ENCODE assay signal across 8 mouse cellular contexts in the genomic region with DNA sequence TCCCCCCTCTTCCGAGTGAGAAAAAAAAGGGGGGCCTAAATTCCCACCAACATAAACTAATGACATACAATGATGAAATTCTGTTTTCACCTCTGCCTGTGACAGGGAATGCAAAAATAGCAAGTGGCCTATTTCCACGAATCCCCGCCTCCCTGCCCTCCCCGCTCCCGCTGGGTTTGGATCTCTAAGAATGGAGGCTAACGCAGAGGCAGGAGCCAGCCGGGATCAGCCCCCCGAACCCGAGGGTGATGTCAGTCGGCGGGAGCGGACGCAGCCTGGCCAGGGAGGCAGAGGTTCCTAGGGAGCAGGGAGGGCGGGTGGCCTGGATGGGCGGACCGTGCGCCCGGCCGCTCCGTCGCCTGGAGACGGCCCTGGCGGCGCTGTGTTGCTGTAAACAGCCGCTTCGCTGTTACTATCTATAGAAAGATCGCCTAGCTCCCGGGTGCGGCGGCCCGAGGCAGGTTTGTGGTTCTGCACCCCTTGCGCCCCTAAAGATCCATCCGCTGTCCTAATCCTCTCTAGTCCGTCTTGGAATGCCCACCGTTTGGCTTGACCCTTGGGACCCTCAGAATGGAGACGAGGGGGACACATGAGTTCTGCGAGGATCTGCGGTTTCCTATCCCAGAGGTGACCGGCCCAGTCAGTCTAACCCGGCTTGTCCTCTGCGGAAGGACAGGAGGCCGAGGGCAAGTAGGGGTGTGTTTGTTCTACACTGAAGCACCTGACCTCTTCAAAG. TPM values are rescaled to one million over a fixed set of nuclear protein-coding genes. Genes with fewer than 3 reads are reported as not detected.
DNase-seq lines count a peak whose midpoint lies in the region; ATAC-seq and TF ChIP-seq lines count a peak whose summit lies in the region.

No protein-coding gene starts in this region.

- in situ Hi-C loops in CH12.LX (cut with MboI; ENCODE audit: low pct_ligation_motif_present, low pct_unique_long_range_greater_than_20kb, low sequenced_read_pairs), result no loop called here

- WGBS in forebrain, embryonic 10.5 days, result under 1% methylated on average over 42 of the region's 42 CpGs
- WGBS in lung, embryonic 16.5 days, result 1% methylated on average over 42 of the region's 42 CpGs

- intact Hi-C loops in heart, postnatal 14 days (cut with DNase I), result loop anchor here (5.0 kb wide), 1 partner anchor 35 kb away; no protein-coding TSS in a partner anchor

- no peaks in the 10 kb centered on the region for H3K36me3 ChIP-seq in CH12.LX (replicated peaks in 1 of 2; ENCODE audit: control insufficient read depth in 1 of 2, insufficient read depth in 1 of 2, low read length in 1 of 2)
- no peaks in the 10 kb centered on the region for H3K36me3 ChIP-seq in forebrain, embryonic 10.5 days (replicated peaks)
- H3K36me3 ChIP-seq in lung, embryonic 16.5 days (ENCODE audit: control insufficient read depth, insufficient read depth, low read length), result no peaks in the 10 kb centered on the region

- peaks cover 3 to 20% of the 10 kb centered on the region in 2 experiments; a peak in 3 of 4 replicates for H3K4me1 ChIP-seq in CH12.LX (ENCODE audit: control insufficient read depth in 1 of 2, insufficient read depth in 2 of 2)
- peaks cover 41% of the 10 kb centered on the region for H3K4me1 ChIP-seq in bone marrow macrophage, adult 2 months (ENCODE audit: control insufficient read depth, insufficient read depth, low read length)
- peaks cover 55% of the 10 kb centered on the region for H3K4me1 ChIP-seq in forebrain, embryonic 10.5 days
- peaks cover 27% of the 10 kb centered on the region for H3K4me1 ChIP-seq in lung, embryonic 16.5 days (replicated peaks; ENCODE audit: control insufficient read depth, insufficient read depth, low read length)

- TF ChIP-seq EP300 in CH12.LX (IDR thresholded peaks at IDR 0.05; ENCODE audit: low read length), result no peak

- peaks cover 76% of the 10 kb centered on the region for H3K27me3 ChIP-seq in CH12.LX (replicated peaks)
- H3K27me3 ChIP-seq in forebrain, embryonic 10.5 days (ENCODE audit: poor library complexity, severe bottlenecking), result peaks cover 64% of the 10 kb centered on the region
- peaks cover 18% of the 10 kb centered on the region for H3K27me3 ChIP-seq in lung, embryonic 16.5 days (ENCODE audit: control insufficient read depth, insufficient read depth, low read depth, low read length)

- no peak for TF ChIP-seq CTCF in CH12.LX (conservative IDR thresholded peaks at IDR 0.05 in 1 of 2, IDR thresholded peaks at IDR 0.05 in 1 of 2; ENCODE audit: low read depth in 2 of 2, low read length in 2 of 2)
- no peak for TF ChIP-seq CTCF in bone marrow macrophage, adult 2 months (IDR thresholded peaks at IDR 0.05; ENCODE audit: low read depth, low read length)

- dilution Hi-C loops in CH12.LX (cut with MboI; ENCODE audit: extremely low pct_ligation_motif_present, extremely low pct_unique_long_range_greater_than_20kb, low sequenced_read_pairs), result no loop called here

- peak overlapping the region; percentile 93 for H3K4me2 ChIP-seq in CH12.LX (ENCODE audit: insufficient read depth, low read depth, poor library complexity, severe bottlenecking)
- H3K4me2 ChIP-seq in lung, embryonic 16.5 days (ENCODE audit: low read depth, low read length), result peak overlapping the region; percentile 89

- H3K9me3 ChIP-seq in CH12.LX (replicated peaks; ENCODE audit: low read length), result no peaks in the 10 kb centered on the region
- no peaks in the 10 kb centered on the region for H3K9me3 ChIP-seq in forebrain, embryonic 10.5 days
- no peaks in the 10 kb centered on the region for H3K9me3 ChIP-seq in lung, embryonic 16.5 days (ENCODE audit: control insufficient read depth, low read length)

- H3K9ac ChIP-seq in CH12.LX (ENCODE audit: insufficient read depth, low read depth), result no peak overlapping the region
- peak overlapping the region; percentile 71 for H3K9ac ChIP-seq in lung, embryonic 16.5 days (ENCODE audit: low read length)

- TF ChIP-seq RAD21 in CH12.LX (IDR thresholded peaks at IDR 0.05; ENCODE audit: low read depth, low read length), result no peak

- no peaks in the 10 kb centered on the region for H3K79me2 ChIP-seq in CH12.LX (replicated peaks; ENCODE audit: control insufficient read depth, extremely low read depth, insufficient read depth, poor library complexity, severe bottlenecking)

- H3K4me3 ChIP-seq in CH12.LX (replicated peaks in 1 of 3; ENCODE audit: low read depth in 2 of 3, low read length in 2 of 3, poor library complexity in 1 of 3), result no peak overlapping the region
- peak overlapping the region; percentile 75 for H3K4me3 ChIP-seq in bone marrow macrophage, adult 2 months (ENCODE audit: insufficient read depth, low read length)
- peak overlapping the region; percentile 59 for H3K4me3 ChIP-seq in forebrain, embryonic 10.5 days
- H3K4me3 ChIP-seq in lung, embryonic 16.5 days (ENCODE audit: low read length), result peak overlapping the region; percentile 57

- DNase-seq in CH12.LX (ENCODE audit: extremely low read depth), result no peak
- peak; percentile 79 for DNase-seq in forebrain, embryonic 10.5 days (ENCODE audit: extremely low spot score, low spot score)
- DNase-seq in heart, postnatal 14 days, result peak; percentile 85 to 89
- DNase-seq in layer of hippocampus, adult 18-20 months (ENCODE audit: low spot score in 2 of 2), result peak; percentile 52 to 62
- peak; percentile 35 for DNase-seq in thymus, postnatal 14 days

- TF ChIP-seq POLR2A in CH12.LX (IDR thresholded peaks at IDR 0.05; ENCODE audit: low read depth, low read length), result no peak
- no peak for TF ChIP-seq POLR2A in bone marrow macrophage, adult 2 months (IDR thresholded peaks at IDR 0.05; ENCODE audit: borderline replicate concordance, low read depth, low read length)

- no peak overlapping the region for H3K27ac ChIP-seq in CH12.LX (ENCODE audit: insufficient read depth, low read depth)
- H3K27ac ChIP-seq in bone marrow macrophage, adult 2 months (ENCODE audit: insufficient read depth, low read depth, low read length), result peak overlapping the region; percentile 88
- H3K27ac ChIP-seq in forebrain, embryonic 10.5 days, result peak overlapping the region; percentile 67
- peak overlapping the region; percentile 82 for H3K27ac ChIP-seq in lung, embryonic 16.5 days (ENCODE audit: low read length)

- peak; percentile 80 for ATAC-seq in lung, embryonic 16.5 days (ENCODE audit: low read depth)
- peak; percentile 13; the same call in 1 of the 2 replicates for ATAC-seq in neutrophil, adult 5-6 weeks (ENCODE audit: extremely low read depth, insufficient number of reproducible peaks, low FRiP score, poor library complexity, severe bottlenecking)

TF ChIP-seq in CH12.LX, 34 proteins besides CTCF, POLR2A, EP300 and RAD21:
- TF ChIP-seq CHD1 (IDR thresholded peaks at IDR 0.05; ENCODE audit: low read depth, low read length), result no peak
- no peak for TF ChIP-seq IRF4 (IDR thresholded peaks at IDR 0.05; ENCODE audit: low read depth, low read length)
- no peak for TF ChIP-seq HCFC1 (IDR thresholded peaks at IDR 0.05; ENCODE audit: low read depth, low read length)
- TF ChIP-seq ETS1 (conservative IDR thresholded peaks at IDR 0.05; ENCODE audit: low read depth, low read length), result no peak
- TF ChIP-seq ZKSCAN1 (IDR thresholded peaks at IDR 0.05; ENCODE audit: borderline replicate concordance, low read depth, low read length), result no peak
- TF ChIP-seq TCF12 (IDR thresholded peaks at IDR 0.05; ENCODE audit: low read depth, low read length), result no peak

RNA-seq across cellular contexts. Expression of gene Fos, which starts 1.6 kb away (rescaled TPM):
- total RNA-seq in CH12.LX (2012; rRNA removed) (0.17 and 0.21 TPM in 2 replicates), CH12.LX (2014; rRNA removed) (0.20 and 0.76 TPM in 2 replicates)
- 0.11 and 0.26 TPM in 2 replicates for polyA plus RNA-seq in CH12.LX (2012; ENCODE audit: insufficient read length, low read depth)
- 64.0 and 65.2 TPM in 2 replicates for polyA plus RNA-seq in bone marrow macrophage, adult 2 months (2012; ENCODE audit: insufficient read depth, insufficient read length, missing spikeins)
- polyA plus RNA-seq in forebrain, embryonic 10.5 days (2016; fragmentation: Nextera tagmentation; extraction: Ambion mirVana), result 0.34 and 1.2 TPM in 2 replicates
- 1 to 10 TPM; 4.3 to 5.0 TPM for total RNA-seq in heart, postnatal 14 days (2021)
- 10 to 100 TPM; 26.1 to 28.2 TPM for total RNA-seq in layer of hippocampus, adult 18-20 months (2021)
- polyA plus RNA-seq in lung, embryonic 16.5 days (2015; fragmentation: Nextera tagmentation; extraction: Ambion mirVana), result 6.8 and 7.9 TPM in 2 replicates
- 1,256 and 1,280 TPM in 2 replicates for total RNA-seq in neutrophil, adult 5-6 weeks (2017)

Comparison
In these comparisons a context has a peak if more than half of its experiments do, and no peak if none do; other contexts are left out.
1. H3K4me3 ChIP-seq: peak in bone marrow macrophage, adult 2 months (single experiment), forebrain, embryonic 10.5 days (single experiment) and lung, embryonic 16.5 days (single experiment); none in CH12.LX (0 of 3).
2. RNA of gene Fos, which starts 1.6 kb away (total RNA-seq): 1,256 to 1,280 TPM in neutrophil, adult 5-6 weeks; 26.1 to 28.2 TPM in layer of hippocampus, adult 18-20 months, 4.3 to 5.0 TPM in heart, postnatal 14 days and 0.17 to 0.76 TPM in CH12.LX; every median in the first group is over 10 times any median in the second.